Mouse (Mus musculus) forebrain, embryonic 11.5 days (tissue): ENCODE data around the gene Tnp1. TPM values are rescaled to one million over a fixed set of nuclear protein-coding genes. Genes with fewer than 3 reads are reported as not detected.

ENCODE experiments used
- ATAC-seq: fragments of 200-750 bp; cut with Nextera tagmentation; replicated peaks from 2 replicates; pipeline ENCODE4 v1.8.0; 2017; ENCODE audit warnings: moderate TSS enrichment; ENCODE audit not compliant: low FRiP score
- DNase-seq: peaks from one replicate; pipeline ENCODE4 v3.0.0-alpha.2; 2017; ENCODE audit warnings: low spot score
- H3K27ac ChIP-seq: fragments of 300-500 bp; sonication (generic); 2 replicates; pipeline ENCODE4 v1.5.1; 2014; ENCODE audit warnings: low read depth, low read length
- H3K27me3 ChIP-seq: fragments of 300-500 bp; sonication (generic); 2 replicates; pipeline ENCODE4 v1.6.1; 2014; ENCODE audit warnings: mild to moderate bottlenecking, low read length, mixed read lengths; ENCODE audit not compliant: control insufficient read depth, insufficient read depth
- H3K36me3 ChIP-seq: fragments of 300-500 bp; sonication (generic); 2 replicates; pipeline ENCODE4 v1.6.1; 2014; ENCODE audit warnings: mild to moderate bottlenecking, low read length, moderate library complexity, mixed read lengths; ENCODE audit not compliant: control insufficient read depth, insufficient read depth
- H3K4me1 ChIP-seq: fragments of 300-500 bp; sonication (generic); replicated peaks from 2 replicates; pipeline ENCODE4 v1.6.1; 2014; ENCODE audit warnings: low read length, mixed read lengths; ENCODE audit not compliant: control insufficient read depth, insufficient read depth
- H3K4me2 ChIP-seq: fragments of 300-500 bp; sonication (generic); 2 replicates; pipeline ENCODE4 v1.6.1; 2014; ENCODE audit warnings: low read depth, mild to moderate bottlenecking, low read length, moderate library complexity, mixed read lengths; ENCODE audit not compliant: severe bottlenecking
- H3K4me3 ChIP-seq: fragments of 300-500 bp; sonication (generic); 2 replicates; pipeline ENCODE4 v1.5.1; 2014; ENCODE audit warnings: low read depth, low read length
- H3K9ac ChIP-seq: fragments of 300-500 bp; sonication (generic); 2 replicates; pipeline ENCODE4 v1.6.1; 2014; ENCODE audit warnings: low read length
- H3K9me3 ChIP-seq: fragments of 300-500 bp; sonication (generic); 2 replicates; pipeline ENCODE4 v1.6.1; 2016; ENCODE audit warnings: low read length, mixed read lengths; ENCODE audit not compliant: control insufficient read depth
- WGBS: fragments of 180-500 bp; shearing (Covaris S2); extraction: QIAGEN DNeasy Blood & Tissue Kit; methylation state at CpG from one replicate; pipeline ENCODE4 v1.1.7; 2014; 5-methylcytosine and 5-hydroxymethylcytosine counted together
- polyA plus RNA-seq: library from polyadenylated mRNA; unstranded; fragments of >200 nt; fragmentation: Nextera tagmentation; extraction: Ambion mirVana; gene quantifications from 2 replicates; pipeline ENCODE4 v1.2.1, GENCODE M21; 2014

The Tnp1 gene
- polyA plus RNA-seq, 1 experiment from 2014 or later, result not detected

- H3K27me3 ChIP-seq, result no peaks in the 10 kb centered on the region
- H3K36me3 ChIP-seq, result no peaks in the 10 kb centered on the region
- no peak overlapping the region for H3K4me3 ChIP-seq
- DNase-seq (no peak), ATAC-seq (no peak)
- no peak overlapping the region for H3K4me2 ChIP-seq
- H3K4me1 ChIP-seq, result no peaks in the 10 kb centered on the region
- no peak overlapping the region for H3K27ac ChIP-seq
- H3K9me3 ChIP-seq, result no peaks in the 10 kb centered on the region
- WGBS, result 92% methylated on average over 5 of the region's 6 CpGs
- H3K9ac ChIP-seq, result no peak overlapping the region
Measured at GRCm38 (mm10) chr1:73046896-73047672, 31.4 kb upstream of the Tnp1 start.

GRCm38 (mm10) chr1:73045948-73046685 is 30.4 kb upstream of the Tnp1 start:
- no peak for ATAC-seq
- DNase-seq, result no peak
- Histone ChIP-seq H3K9me3 (no peaks in the 10 kb centered on the region), H3K4me1 (no peaks in the 10 kb centered on the region), H3K4me3 (no peak overlapping the region), H3K27me3 (no peaks in the 10 kb centered on the region), H3K4me2 (no peak overlapping the region), H3K9ac (no peak overlapping the region), H3K36me3 (no peaks in the 10 kb centered on the region), H3K27ac (no peak overlapping the region)
- 49% methylated on average over 9 of the region's 9 CpGs for WGBS

- WGBS, result 94% methylated on average over 10 of the region's 10 CpGs
- Histone ChIP-seq H3K36me3 (no peaks in the 10 kb centered on the region), H3K4me1 (no peaks in the 10 kb centered on the region), H3K4me2 (no peak overlapping the region), H3K4me3 (no peak overlapping the region), H3K27me3 (no peaks in the 10 kb centered on the region), H3K27ac (no peak overlapping the region), H3K9me3 (no peaks in the 10 kb centered on the region), H3K9ac (no peak overlapping the region)
- no peak for ATAC-seq
- DNase-seq, result no peak
Measured at GRCm38 (mm10) chr1:73043671-73044070, 28.0 kb upstream of the Tnp1 start.

GRCm38 (mm10) chr1:73040691-73041425 is 25.1 kb upstream of the Tnp1 start:
- no peaks in the 10 kb centered on the region for H3K27me3 ChIP-seq
- no peaks in the 10 kb centered on the region for H3K36me3 ChIP-seq
- H3K9ac ChIP-seq, result no peak overlapping the region
- H3K4me2 ChIP-seq, result no peak overlapping the region
- H3K4me3 ChIP-seq, result no peak overlapping the region
- no peak overlapping the region for H3K27ac ChIP-seq
- WGBS, result 82% methylated on average over 3 of the region's 3 CpGs
- H3K9me3 ChIP-seq, result no peaks in the 10 kb centered on the region
- no peaks in the 10 kb centered on the region for H3K4me1 ChIP-seq
- no peak for ATAC-seq
- no peak for DNase-seq

GRCm38 (mm10) chr1:73038532-73038931 is 22.8 kb upstream of the Tnp1 start:
- H3K4me1 ChIP-seq, result no peaks in the 10 kb centered on the region
- DNase-seq (no peak), ATAC-seq (no peak)
- WGBS, result 90% methylated on average over 3 of the region's 3 CpGs
- H3K9ac ChIP-seq, result no peak overlapping the region
- H3K4me2 ChIP-seq, result no peak overlapping the region
- H3K4me3 ChIP-seq, result no peak overlapping the region
- H3K27ac ChIP-seq, result no peak overlapping the region
- no peaks in the 10 kb centered on the region for H3K36me3 ChIP-seq
- H3K27me3 ChIP-seq, result no peaks in the 10 kb centered on the region
- no peaks in the 10 kb centered on the region for H3K9me3 ChIP-seq

GRCm38 (mm10) chr1:73036536-73036935 is 20.8 kb upstream of the Tnp1 start:
- Histone ChIP-seq H3K36me3 (no peaks in the 10 kb centered on the region), H3K4me3 (no peak overlapping the region), H3K9ac (no peak overlapping the region), H3K4me2 (no peak overlapping the region), H3K9me3 (no peaks in the 10 kb centered on the region), H3K27me3 (no peaks in the 10 kb centered on the region), H3K4me1 (no peaks in the 10 kb centered on the region), H3K27ac (no peak overlapping the region)
- 64% methylated on average over 3 of the region's 3 CpGs for WGBS
- ATAC-seq (no peak), DNase-seq (no peak)

GRCm38 (mm10) chr1:73035726-73036125 is 20.0 kb upstream of the Tnp1 start:
- no peaks in the 10 kb centered on the region for H3K36me3 ChIP-seq
- no peaks in the 10 kb centered on the region for H3K27me3 ChIP-seq
- no peak overlapping the region for H3K9ac ChIP-seq
- H3K4me1 ChIP-seq, result no peaks in the 10 kb centered on the region
- no peaks in the 10 kb centered on the region for H3K9me3 ChIP-seq
- no peak overlapping the region for H3K4me3 ChIP-seq
- no peak overlapping the region for H3K4me2 ChIP-seq
- no peak for ATAC-seq
- DNase-seq, result no peak
- no peak overlapping the region for H3K27ac ChIP-seq
- 87% methylated on average over 3 of the region's 3 CpGs for WGBS

GRCm38 (mm10) chr1:73032491-73032890 is 16.8 kb upstream of the Tnp1 start:
- no peak for DNase-seq
- WGBS, result 88% methylated on average over 5 of the region's 5 CpGs
- no peak overlapping the region for H3K27ac ChIP-seq

More at GRCm38 (mm10) chr1:73032491-73032890, 16.8 kb upstream of the Tnp1 start:
- H3K36me3 ChIP-seq, result no peaks in the 10 kb centered on the region
- no peaks in the 10 kb centered on the region for H3K27me3 ChIP-seq
- no peaks in the 10 kb centered on the region for H3K4me1 ChIP-seq
- no peak for ATAC-seq
- H3K9ac ChIP-seq, result no peak overlapping the region
- no peak overlapping the region for H3K4me2 ChIP-seq
- H3K4me3 ChIP-seq, result no peak overlapping the region
- no peaks in the 10 kb centered on the region for H3K9me3 ChIP-seq
